Mouse (Mus musculus): ENCODE measurements around the gene Itga8. TPM values are rescaled to one million over a fixed set of nuclear protein-coding genes. Genes with fewer than 3 reads are reported as not detected.

Itga8 gene
- total and polyA plus RNA-seq, 3 experiments = 3.5 to 10.6 (median 7.5) TPM

DNA sequence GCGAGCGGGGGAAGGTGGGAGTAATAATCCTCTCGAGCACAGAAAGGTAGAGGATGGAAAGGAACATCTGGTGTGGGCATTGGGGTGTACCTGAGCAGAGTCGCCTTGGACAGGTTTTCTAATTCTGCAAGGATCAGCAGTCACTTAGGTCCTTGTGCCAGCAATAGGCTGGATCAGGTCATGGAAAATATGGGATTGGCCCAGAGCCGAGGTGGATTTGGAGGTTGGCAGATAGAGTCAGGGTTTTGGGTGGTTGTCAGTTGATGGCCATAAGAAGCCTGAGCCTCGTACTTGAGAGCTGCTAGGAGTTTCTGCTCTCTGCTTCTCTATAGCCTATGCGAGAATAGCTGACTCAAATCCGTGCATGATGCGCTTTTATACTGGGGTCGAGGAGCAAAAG, 98.5 kb downstream of the Itga8 start:
- Histone ChIP-seq H3K79me2 (replicated peaks; ENCODE audit: control insufficient read depth, extremely low read depth, insufficient read depth, poor library complexity, severe bottlenecking) (no peaks in the 10 kb centered on the region), H3K27ac (ENCODE audit: insufficient read depth, low read depth) (no peak overlapping the region), H3K4me3 (replicated peaks in 1 of 3; ENCODE audit: low read depth in 2 of 3, low read length in 2 of 3, poor library complexity in 1 of 3) (no peak overlapping the region), H3K4me2 (ENCODE audit: insufficient read depth, low read depth, poor library complexity, severe bottlenecking) (no peak overlapping the region), H3K36me3 (replicated peaks in 1 of 2; ENCODE audit: control insufficient read depth in 1 of 2, insufficient read depth in 1 of 2, low read length in 1 of 2) (peaks cover 7 to 50% of the 10 kb centered on the region in 2 experiments), H3K9me3 (replicated peaks; ENCODE audit: low read length) (no peaks in the 10 kb centered on the region), H3K27me3 (replicated peaks) (no peaks in the 10 kb centered on the region), H3K9ac (ENCODE audit: insufficient read depth, low read depth) (no peak overlapping the region), H3K4me1 (ENCODE audit: control insufficient read depth in 1 of 2, insufficient read depth in 2 of 2) (peaks cover 2 to 33% of the 10 kb centered on the region in 2 experiments; a peak in 3 of 4 replicates)
- no peak for TF ChIP-seq EP300 (IDR thresholded peaks at IDR 0.05; ENCODE audit: low read length)
- no peak for TF ChIP-seq USF1 (IDR thresholded peaks at IDR 0.05; ENCODE audit: low read depth, low read length)
- no peak for TF ChIP-seq ETS1 (conservative IDR thresholded peaks at IDR 0.05; ENCODE audit: low read depth, low read length)
- no peak for TF ChIP-seq KAT2A (IDR thresholded peaks at IDR 0.05; ENCODE audit: insufficient replicate concordance, low read length)
- TF ChIP-seq BHLHE40 (IDR thresholded peaks at IDR 0.05; ENCODE audit: low read depth, low read length) = no peak
- no peak for TF ChIP-seq RCOR1 (conservative IDR thresholded peaks at IDR 0.05; ENCODE audit: low read depth, low read length)
- TF ChIP-seq TCF12 (IDR thresholded peaks at IDR 0.05; ENCODE audit: low read depth, low read length) = no peak
- TF ChIP-seq MEF2A (IDR thresholded peaks at IDR 0.05; ENCODE audit: borderline replicate concordance, low read depth, low read length) = no peak
- TF ChIP-seq POLR2A (IDR thresholded peaks at IDR 0.05; ENCODE audit: low read depth, low read length) = no peak
- TF ChIP-seq CHD2 (IDR thresholded peaks at IDR 0.05; ENCODE audit: low read length) = no peak
- no peak for TF ChIP-seq MXI1 (IDR thresholded peaks at IDR 0.05; ENCODE audit: low read depth, low read length)
- TF ChIP-seq MAX (IDR thresholded peaks at IDR 0.05; ENCODE audit: low read length) = no peak
- TF ChIP-seq JUN (IDR thresholded peaks at IDR 0.05; ENCODE audit: insufficient read depth, low read depth, low read length) = no peak
- no peak for TF ChIP-seq RAD21 (IDR thresholded peaks at IDR 0.05; ENCODE audit: low read depth, low read length)
- no peak for TF ChIP-seq NELFE (IDR thresholded peaks at IDR 0.05; ENCODE audit: low read depth, low read length)
- no peak for TF ChIP-seq UBTF (IDR thresholded peaks at IDR 0.05; ENCODE audit: low read depth, low read length)
- no peak for DNase-seq (ENCODE audit: extremely low read depth)
- in situ Hi-C loops (cut with MboI; ENCODE audit: low pct_ligation_motif_present, low pct_unique_long_range_greater_than_20kb, low sequenced_read_pairs) = no loop called here
- dilution Hi-C loops (cut with MboI; ENCODE audit: extremely low pct_ligation_motif_present, extremely low pct_unique_long_range_greater_than_20kb, low sequenced_read_pairs) = no loop called here

DNA sequence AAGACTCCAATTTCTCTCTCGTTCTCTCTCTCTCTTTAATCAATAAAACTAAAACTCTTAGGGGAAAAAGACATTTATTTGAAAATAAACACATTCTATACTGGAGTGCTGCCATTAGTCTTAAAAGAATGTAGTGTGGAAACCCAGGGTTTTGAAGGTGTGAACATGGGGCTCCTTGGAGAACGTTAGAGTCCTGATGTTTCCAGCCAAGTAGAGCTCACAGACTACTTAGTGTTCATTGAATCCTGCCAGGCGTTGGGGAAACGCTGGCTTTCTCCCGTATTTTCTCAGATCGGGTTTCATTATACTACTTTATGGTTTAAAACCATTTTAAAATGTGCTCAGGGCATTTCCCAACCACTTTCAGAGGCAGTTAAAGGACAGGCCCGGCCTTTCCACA, 103.0 kb downstream of the Itga8 start:
- no peaks in the 10 kb centered on the region for H3K79me2 ChIP-seq (replicated peaks; ENCODE audit: control insufficient read depth, extremely low read depth, insufficient read depth, poor library complexity, severe bottlenecking)
- peaks cover 7 to 56% of the 10 kb centered on the region in 2 experiments for H3K36me3 ChIP-seq (replicated peaks in 1 of 2; ENCODE audit: control insufficient read depth in 1 of 2, insufficient read depth in 1 of 2, low read length in 1 of 2)
- H3K4me2 ChIP-seq (ENCODE audit: insufficient read depth, low read depth, poor library complexity, severe bottlenecking) = no peak overlapping the region
- TF ChIP-seq BHLHE40 (IDR thresholded peaks at IDR 0.05; ENCODE audit: low read depth, low read length) (no peak), CTCF (conservative IDR thresholded peaks at IDR 0.05 in 1 of 2, IDR thresholded peaks at IDR 0.05 in 1 of 2; ENCODE audit: low read depth in 2 of 2, low read length in 2 of 2) (no peak)
- dilution Hi-C loops (cut with MboI; ENCODE audit: extremely low pct_ligation_motif_present, extremely low pct_unique_long_range_greater_than_20kb, low sequenced_read_pairs) = no loop called here
- no peak overlapping the region for H3K9ac ChIP-seq (ENCODE audit: insufficient read depth, low read depth)
- H3K27me3 ChIP-seq (replicated peaks) = no peaks in the 10 kb centered on the region
- H3K4me1 ChIP-seq (ENCODE audit: control insufficient read depth in 1 of 2, insufficient read depth in 2 of 2) = no peaks in the 10 kb centered on the region
- H3K27ac ChIP-seq (ENCODE audit: insufficient read depth, low read depth) = no peak overlapping the region
- no peaks in the 10 kb centered on the region for H3K9me3 ChIP-seq (replicated peaks; ENCODE audit: low read length)
- in situ Hi-C loops (cut with MboI; ENCODE audit: low pct_ligation_motif_present, low pct_unique_long_range_greater_than_20kb, low sequenced_read_pairs) = no loop called here
- no peak overlapping the region for H3K4me3 ChIP-seq (replicated peaks in 1 of 3; ENCODE audit: low read depth in 2 of 3, low read length in 2 of 3, poor library complexity in 1 of 3)
- no peak for DNase-seq (ENCODE audit: extremely low read depth)

Measured in CH12.LX (cell line).